15 mouse cellular contexts compared by ENCODE assay signal in the genomic region with DNA sequence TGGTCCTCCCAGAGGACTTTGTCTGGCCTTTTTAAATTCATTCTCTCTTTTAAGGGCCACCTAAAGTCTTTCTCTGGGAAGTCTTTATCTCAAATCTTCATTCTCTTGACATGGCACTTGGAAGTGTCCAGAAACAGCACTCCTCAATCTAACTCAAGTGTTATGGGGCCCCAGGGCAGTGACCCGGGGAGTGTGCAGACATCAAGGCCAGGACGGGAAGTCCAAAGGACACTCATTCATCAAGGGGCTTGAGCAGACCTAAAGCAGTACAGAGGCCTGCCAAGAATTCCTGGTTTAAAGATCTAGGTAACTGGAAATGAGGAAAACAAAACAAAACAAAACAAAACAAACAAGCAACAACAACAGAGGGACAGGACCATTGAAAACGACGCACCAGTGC.
"Had no signal": no experiment of that assay in that cellular context is flagged by ENCODE, and none has a peak within 500 bp of the region (broad histone marks: within the 10 kb centered on the region; RNA-seq: fewer than 3 reads in every experiment).

No protein-coding gene starts in this region.

- H3K27ac ChIP-seq: lung, embryonic 15.5 days; macrophage; midbrain, embryonic 13.5 days; midbrain, embryonic 15.5 days; neural tube, embryonic 12.5 days; stomach, embryonic 15.5 days; stomach, postnatal 0 days had no signal

- H3K36me3 ChIP-seq: lung, embryonic 15.5 days; midbrain, embryonic 13.5 days; midbrain, embryonic 15.5 days; neural tube, embryonic 12.5 days; stomach, embryonic 15.5 days had no signal

- H3K9me3 ChIP-seq: lung, embryonic 15.5 days; megakaryocyte, embryonic 14.5 days; midbrain, embryonic 13.5 days; midbrain, embryonic 15.5 days; neural tube, embryonic 12.5 days; stomach, embryonic 15.5 days had no signal

- H3K4me3 ChIP-seq: lung, embryonic 15.5 days; megakaryocyte, embryonic 14.5 days; midbrain, embryonic 13.5 days; midbrain, embryonic 15.5 days; neural tube, embryonic 12.5 days; stomach, embryonic 15.5 days had no signal

- H3K27me3 ChIP-seq: lung, embryonic 15.5 days; midbrain, embryonic 13.5 days; midbrain, embryonic 15.5 days; neural tube, embryonic 12.5 days; stomach, embryonic 15.5 days had no signal

- DNase-seq: lung, adult 2 months; lung, postnatal 14 days; lung, postnatal 36 days; right cerebral cortex, postnatal 14 days; thymus, adult 2 months; thymus, postnatal 25 days; thymus, postnatal 4 days had no signal
